Mouse (Mus musculus) heart, postnatal 4 days (tissue): ENCODE results near the gene Rag1. TPM values are rescaled to one million over a fixed set of nuclear protein-coding genes. Genes with fewer than 3 reads are reported as not detected.

ENCODE experiments used
- DNase-seq: peaks from one replicate; pipeline ENCODE4 v3.0.0; 2021
- total RNA-seq, 2 experiments: library from RNA; stranded (reverse); gene quantifications; 2 replicates each; pipeline ENCODE4 v1.2.3; 2021

Gene Rag1
- total RNA-seq, 2 experiments from 2014 or later = 0.09 to 0.41 TPM

GRCm38 (mm10) chr2:101638979-101639839 lies 10.1 kb downstream of the Rag1 start:
- DNase-seq = no peak

- DNase-seq = peak; percentile 82
These were observed 20.7 kb downstream of the Rag1 start for GRCm38 (mm10) chr2:101628297-101629236.

GRCm38 (mm10) chr2:101627227-101627626 lies 22.1 kb downstream of the Rag1 start:
- DNase-seq = no peak

- DNase-seq = no peak
These were observed 24.8 kb downstream of the Rag1 start, which contains the start of gene Rag2 for GRCm38 (mm10) chr2:101624526-101624925. TSS of gene Rag2 (plus strand) at chr2:101624718.

GRCm38 (mm10) chr2:101624011-101624410 lies 25.3 kb downstream of the Rag1 start:
- no peak for DNase-seq

DNA sequence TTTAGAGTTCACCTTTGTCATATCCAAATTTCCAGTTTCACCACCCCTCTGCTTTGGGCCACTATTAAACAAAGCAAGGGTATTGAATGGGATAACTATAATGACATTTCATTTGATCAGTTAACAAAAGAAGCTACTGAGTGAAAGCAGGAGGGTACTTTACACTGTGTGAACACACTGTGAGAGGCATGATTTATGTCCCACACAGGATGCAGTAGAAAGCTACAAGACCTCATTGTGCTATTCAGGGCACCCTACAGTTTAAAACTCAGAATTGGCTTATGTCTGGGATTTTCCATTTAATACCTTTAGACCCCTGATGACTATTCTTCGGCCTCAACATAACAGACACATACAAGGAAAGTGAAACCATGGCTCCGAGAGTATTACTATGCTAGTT lies 26.3 kb downstream of the Rag1 start:
- DNase-seq = no peak

GRCm38 (mm10) chr2:101621611-101622010 lies 27.7 kb downstream of the Rag1 start:
- no peak for DNase-seq

DNA sequence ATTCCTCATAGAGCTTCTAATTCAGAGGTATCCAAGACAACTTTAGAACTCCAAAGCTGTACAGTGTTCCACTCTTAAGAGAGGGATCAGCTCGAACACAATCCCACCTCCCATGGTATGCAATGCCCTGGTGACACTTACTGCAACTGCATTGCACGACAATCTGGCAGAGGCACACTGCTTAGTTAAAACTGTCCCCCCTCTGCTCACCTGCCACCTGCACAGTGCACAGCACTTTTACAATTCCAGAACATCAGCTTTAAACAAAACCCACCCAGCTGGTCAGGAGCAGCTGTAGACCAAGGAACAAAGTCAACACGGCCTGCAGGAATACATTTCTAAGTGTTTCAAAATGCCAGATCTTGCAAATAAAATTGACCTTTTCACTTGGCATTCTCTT lies 28.4 kb downstream of the Rag1 start:
- no peak for DNase-seq

DNA sequence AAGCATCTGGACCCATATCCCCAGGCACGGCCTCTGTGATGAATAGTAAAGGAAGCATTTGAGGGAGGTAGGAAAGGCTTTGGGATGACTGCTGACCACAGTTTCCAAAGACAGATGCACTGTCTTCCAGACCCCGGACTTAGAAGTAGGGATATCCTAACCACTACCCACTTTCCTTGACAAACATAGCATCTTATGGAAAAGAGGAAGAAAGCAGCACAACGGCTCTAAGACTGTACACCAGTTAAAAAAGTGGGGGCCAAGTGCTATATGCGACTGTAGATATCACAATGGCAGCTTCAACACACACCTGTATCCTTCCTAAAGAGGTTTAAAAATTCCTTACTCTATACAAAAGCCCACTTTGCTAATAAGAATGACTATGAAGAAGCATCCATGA lies 30.9 kb downstream of the Rag1 start:
- DNase-seq = no peak

DNA sequence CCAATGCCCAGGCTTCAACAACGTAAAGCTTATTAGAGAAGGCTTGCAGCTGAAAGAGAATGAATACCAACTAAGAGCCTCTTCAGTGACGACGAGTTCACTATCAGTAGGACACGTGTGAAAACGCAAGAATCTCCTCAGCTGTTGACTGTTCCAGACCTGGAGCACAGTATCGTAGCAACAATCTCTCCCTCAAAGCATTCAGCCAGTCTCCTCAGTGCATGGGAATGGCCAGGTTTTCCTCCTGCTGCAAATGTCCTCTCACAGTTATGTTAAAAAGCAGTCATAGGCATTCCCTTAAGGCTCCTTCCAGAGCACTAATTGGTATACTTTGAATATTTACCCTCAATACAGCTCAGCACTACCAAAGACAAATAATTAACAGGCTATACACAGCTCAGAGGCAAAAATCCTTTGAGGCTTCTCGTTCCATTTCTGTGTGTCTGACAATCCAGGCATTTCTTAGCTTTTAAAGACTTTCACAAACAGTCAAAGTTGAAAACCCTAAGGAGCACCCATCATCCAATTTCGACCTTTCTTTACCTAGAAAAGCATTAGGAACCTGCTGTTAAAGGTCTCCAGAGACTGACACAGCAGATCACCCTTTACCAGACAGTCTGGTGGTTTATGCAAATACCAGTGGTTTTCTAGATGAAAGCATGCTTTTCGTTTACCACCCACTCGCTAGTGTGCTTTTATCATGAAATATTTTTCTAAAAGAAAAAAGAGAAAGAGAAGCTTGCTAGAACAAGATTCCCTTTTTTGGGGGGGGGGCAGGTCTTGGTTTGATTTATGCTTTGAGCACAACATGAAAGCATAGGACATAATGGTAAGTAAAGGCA lies 33.6 kb downstream of the Rag1 start:
- no peak for DNase-seq

DNA sequence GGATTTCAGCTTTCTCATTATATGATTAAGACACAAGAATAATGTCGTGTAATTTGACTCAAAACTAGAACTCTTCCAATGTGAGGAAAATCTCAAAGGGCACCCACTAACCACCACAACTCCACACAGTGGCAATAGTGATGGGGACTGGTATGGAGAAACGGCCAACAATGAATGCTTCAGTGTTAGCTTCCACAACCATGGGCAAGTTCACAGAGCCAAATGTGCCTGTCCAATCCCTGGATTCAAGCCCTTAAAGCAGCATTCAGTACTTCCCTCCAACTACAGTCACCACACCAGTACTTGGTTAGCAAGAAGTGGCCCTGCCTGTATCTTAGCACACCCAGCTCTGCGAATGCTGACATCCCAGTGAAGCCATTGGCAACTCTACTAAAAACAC lies 38.4 kb downstream of the Rag1 start:
- no peak for DNase-seq

DNA sequence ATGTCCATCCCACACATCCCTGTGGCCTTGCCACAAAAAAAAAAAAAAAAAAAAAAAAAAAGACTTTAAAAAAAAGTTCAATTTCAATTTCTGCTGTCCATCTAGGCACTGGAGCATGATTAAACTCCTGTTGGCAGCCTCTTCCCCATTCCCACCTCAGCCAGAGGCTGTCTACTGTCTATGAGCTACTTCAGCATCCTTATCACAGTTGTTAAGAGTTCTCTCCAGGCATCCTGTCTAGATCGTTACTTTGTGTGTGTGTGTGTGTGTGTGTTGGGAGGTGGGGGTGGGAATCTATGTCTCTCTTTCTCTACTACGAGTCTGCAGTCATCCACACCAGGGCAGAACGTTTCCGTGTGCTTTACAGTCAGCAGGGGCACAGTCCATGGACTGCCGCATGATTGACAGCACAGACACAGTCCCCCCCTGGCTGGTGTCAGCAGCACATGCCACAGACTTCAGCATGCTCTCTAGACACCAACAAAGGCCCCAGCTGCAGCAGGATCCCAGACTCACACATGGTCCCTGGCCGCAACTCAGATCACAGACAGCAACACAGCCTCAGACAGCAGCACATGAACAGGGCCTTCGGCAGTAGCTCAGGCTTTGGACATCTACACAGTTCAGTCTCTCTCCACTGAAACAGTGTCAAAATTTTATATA lies 40.9 kb downstream of the Rag1 start:
- no peak for DNase-seq

DNA sequence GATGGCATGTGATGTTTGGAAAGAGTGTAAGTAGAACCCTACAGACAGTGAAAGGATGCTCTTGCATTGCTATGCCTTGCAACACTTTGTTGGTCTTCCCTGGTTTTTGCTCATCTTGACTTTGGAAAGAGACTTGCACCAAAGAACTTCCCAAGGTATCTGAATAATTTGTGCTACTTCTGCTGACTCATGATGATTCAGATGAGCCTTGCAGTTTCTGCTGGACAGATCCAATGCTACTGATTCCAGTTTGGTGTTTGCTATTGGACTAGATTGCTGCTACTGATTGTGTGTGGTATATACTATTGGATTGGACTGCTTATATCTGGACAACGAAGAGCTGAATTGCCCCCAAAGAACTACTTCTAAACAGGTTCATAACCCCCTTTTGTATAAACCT lies 46.2 kb downstream of the Rag1 start:
- DNase-seq = no peak

GRCm38 (mm10) chr2:101600703-101601102 lies 48.6 kb downstream of the Rag1 start:
- DNase-seq = peak; percentile 42

DNA sequence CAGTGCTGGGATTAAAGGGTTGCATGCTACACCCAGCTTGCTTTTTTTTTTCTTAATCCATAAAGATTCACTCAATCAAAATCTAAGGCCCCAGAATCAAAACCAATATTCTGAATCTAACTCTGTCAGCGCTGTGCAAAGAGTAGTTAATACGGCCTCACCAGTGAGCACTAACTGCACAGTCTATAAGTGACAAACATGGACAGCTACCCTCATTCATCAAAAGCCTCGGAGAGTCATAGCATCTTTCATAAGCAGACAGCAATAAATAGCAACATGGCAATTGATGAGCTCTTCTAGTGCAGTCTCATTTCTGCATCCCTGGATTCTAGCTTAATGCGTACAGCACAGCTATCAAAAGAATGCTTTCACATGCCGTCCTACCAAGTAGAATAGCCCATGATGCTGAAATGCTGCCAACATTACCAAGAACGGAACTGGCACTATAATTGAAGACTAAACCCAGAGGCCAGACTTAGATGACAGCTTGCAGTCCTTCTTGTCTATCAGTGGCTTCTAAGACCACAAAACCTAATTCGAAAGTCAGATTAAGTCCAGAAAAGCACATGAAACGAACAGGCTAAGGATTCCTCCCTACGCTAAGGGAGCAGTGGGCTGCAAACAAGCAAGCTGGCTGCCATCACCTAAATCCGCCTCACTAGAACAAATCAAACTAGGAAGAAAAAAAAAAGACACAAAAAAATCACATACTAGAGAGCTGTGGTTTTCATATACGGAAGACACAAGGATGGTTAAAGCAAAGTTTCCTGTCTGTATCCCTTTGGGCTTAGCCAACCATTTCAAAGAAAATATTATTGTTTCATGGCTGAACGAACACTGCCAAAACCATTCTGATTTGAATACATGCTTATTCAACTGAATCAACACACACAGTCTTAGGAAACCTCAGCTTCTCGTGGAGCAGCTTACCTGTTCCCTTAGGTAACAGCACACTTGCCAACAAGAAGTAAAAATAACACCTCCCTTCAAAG lies 50.8 kb downstream of the Rag1 start:
- no peak for DNase-seq

DNA sequence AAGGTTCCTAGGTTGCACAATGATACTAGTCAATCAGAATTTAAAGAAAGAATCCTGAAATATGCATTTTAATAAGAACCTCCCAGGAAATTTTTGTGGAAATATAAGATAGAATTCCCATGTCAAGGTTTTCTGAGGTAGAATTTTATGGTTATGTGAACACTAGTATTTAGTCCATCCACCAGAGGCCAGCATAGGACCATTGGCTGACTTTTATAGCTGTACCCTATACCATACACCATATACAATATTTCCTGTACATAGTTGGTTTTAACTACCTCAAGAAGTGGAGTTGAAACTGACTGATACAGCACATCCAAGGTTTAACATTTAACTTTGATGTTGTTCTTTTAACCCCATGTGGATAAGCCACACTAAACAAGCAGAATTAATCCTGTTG lies 52.1 kb downstream of the Rag1 start:
- DNase-seq = no peak

GRCm38 (mm10) chr2:101594681-101595080 lies 54.6 kb downstream of the Rag1 start:
- no peak for DNase-seq

DNA sequence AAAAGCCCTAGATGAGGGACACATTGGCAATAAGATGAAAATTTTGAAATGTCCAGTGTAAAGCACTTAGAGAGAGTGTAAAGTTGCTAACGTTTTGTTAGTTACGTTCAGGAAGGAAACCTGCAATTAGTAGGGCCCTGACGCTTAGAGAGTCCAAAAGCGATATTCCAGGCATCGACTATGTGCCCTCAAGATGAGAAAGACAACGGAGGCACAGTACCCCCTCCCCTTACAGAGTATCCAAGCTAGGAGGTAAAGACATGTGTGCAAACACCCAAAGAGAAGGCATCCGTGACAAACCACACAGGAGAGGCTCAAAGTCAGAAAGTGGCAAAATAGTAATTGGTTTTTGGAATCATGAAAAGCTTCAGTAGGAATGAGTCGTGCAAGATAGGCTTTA lies 56.4 kb downstream of the Rag1 start:
- no peak for DNase-seq

- DNase-seq = no peak
These were observed 57.1 kb downstream of the Rag1 start for GRCm38 (mm10) chr2:101592023-101592841.

DNA sequence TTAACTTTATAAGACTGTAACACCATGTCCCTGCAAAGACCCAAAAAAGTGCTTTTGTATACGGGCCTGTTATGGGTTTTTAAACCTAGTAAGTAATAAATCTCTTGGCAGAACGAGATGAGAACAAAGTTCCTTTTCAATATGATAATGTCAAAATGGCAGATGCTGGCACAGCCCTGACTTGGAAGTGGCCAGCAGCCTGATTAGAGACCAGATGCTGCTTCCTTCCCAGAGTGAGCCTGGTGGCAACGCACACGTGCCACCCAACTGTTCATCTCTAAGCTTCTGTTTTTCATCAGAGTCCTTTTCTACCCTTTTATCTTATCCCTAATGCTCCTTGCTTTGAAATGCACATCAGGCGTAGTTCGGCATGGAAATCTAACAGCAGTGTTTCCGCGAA lies 57.9 kb downstream of the Rag1 start:
- DNase-seq = no peak
